Mouse (Mus musculus) spleen, adult 2 months (tissue): Measurements from ENCODE around the gene Gm11992.

Source experiments
- CTCF ChIP-seq: fragments of 200-500 bp; IDR thresholded peaks from 2 replicates; pipeline ENCODE4 v1.5.1; 2011; ENCODE audit warnings: mild to moderate bottlenecking, inconsistent platforms; ENCODE audit not compliant: insufficient read depth, insufficient read length, insufficient replicate concordance; ENCODE audit errors: extremely low read depth
- POLR2A ChIP-seq: fragments of 200-500 bp; IDR thresholded peaks from 2 replicates; pipeline ENCODE4 v1.6.1; 2011; ENCODE audit warnings: low read depth, low read length, inconsistent platforms

DNA sequence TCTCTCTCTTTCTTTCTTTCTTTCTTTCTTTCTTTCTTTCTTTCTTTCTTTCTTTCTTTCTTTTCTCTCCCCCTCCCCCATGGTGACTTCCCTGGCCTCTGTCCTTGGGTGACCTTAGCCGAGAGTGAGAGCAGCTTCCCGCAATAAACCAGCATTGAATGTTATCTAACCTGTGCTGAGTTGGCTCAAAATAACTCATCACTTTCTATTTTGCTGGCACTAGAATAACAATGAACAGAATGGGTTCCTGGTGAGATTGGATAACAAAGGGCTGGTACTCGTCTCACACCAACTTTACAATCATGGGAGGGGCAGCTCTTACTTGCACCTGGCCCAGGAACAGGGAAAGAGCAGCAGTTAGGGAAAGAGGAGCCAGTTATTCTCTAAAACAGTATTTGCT, 68.5 kb downstream of the Gm11992 start:
- no peak for TF ChIP-seq CTCF
- TF ChIP-seq POLR2A: no peak
